Mouse (Mus musculus) bone marrow macrophage, adult 2 months (primary cell): Measurements from ENCODE around the gene C1ql4.

Experiments
- CTCF ChIP-seq: IDR thresholded peaks from 2 replicates; pipeline ENCODE4 v1.5.1; 2012; ENCODE audit warnings: low read depth, mild to moderate bottlenecking, low read length, moderate library complexity
- POLR2A ChIP-seq: IDR thresholded peaks from 2 replicates; pipeline ENCODE4 v1.6.1; 2012; ENCODE audit warnings: mild to moderate bottlenecking, low read depth, low read length, borderline replicate concordance

- TF ChIP-seq POLR2A, result no peak
- no peak for TF ChIP-seq CTCF
These were observed 27.4 kb upstream of the C1ql4 start for GRCm38 (mm10) chr15:99115065-99115423.
